22 mouse cellular contexts compared by ENCODE assay signal in the genomic region with DNA sequence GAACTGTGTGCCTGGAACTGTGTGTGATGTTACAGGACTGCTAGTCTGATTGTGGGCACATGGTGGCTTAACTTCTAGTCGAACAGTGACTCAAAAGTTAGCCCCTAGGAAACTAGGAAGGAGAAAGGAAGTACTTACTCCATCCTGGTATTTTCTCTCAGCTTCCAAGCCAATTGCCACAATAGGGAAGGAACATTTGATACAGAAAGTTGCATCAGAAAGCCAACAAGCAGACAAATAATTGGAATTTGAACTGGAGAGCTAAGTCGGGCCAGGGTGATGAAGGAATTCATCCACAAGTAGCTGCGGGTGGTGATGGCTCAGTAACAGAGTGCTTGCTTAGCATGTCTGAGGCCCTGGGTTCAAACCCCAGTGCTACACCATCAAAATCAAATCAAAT.
"Had no signal": no experiment of that assay in that cellular context is flagged by ENCODE, and none has a peak within 500 bp of the region (broad histone marks: within the 10 kb centered on the region; RNA-seq: fewer than 3 reads in every experiment).

No protein-coding gene starts in this region.

- H3K27ac ChIP-seq: kidney, postnatal 0 days; layer of hippocampus, adult 2 months; limb, embryonic 10.5 days; limb, embryonic 13.5 days; liver, embryonic 12.5 days; liver, embryonic 15.5 days; neural tube, embryonic 12.5 days; neural tube, embryonic 15.5 days; stomach, postnatal 0 days had no signal

- H3K27me3 ChIP-seq: liver, embryonic 12.5 days; liver, embryonic 15.5 days; neural tube, embryonic 12.5 days; neural tube, embryonic 15.5 days had no signal

- H3K4me3 ChIP-seq: layer of hippocampus, adult 2 months; limb, embryonic 10.5 days; limb, embryonic 13.5 days; liver, embryonic 12.5 days; liver, embryonic 15.5 days; neural tube, embryonic 12.5 days; neural tube, embryonic 15.5 days had no signal

- H3K4me1 ChIP-seq: liver, embryonic 12.5 days; liver, embryonic 15.5 days; neural tube, embryonic 12.5 days; neural tube, embryonic 15.5 days had no signal

- H3K36me3 ChIP-seq: limb, embryonic 10.5 days; limb, embryonic 13.5 days; liver, embryonic 12.5 days; liver, embryonic 15.5 days; neural tube, embryonic 12.5 days; neural tube, embryonic 15.5 days had no signal

- H3K9ac ChIP-seq: limb, embryonic 13.5 days; liver, embryonic 12.5 days; liver, embryonic 15.5 days; neural tube, embryonic 12.5 days; neural tube, embryonic 15.5 days had no signal

- DNase-seq: kidney, adult 11 months; kidney, adult 8-10 months; kidney, postnatal 25 days; layer of hippocampus, adult 9-11 months; liver; lung, adult 2 months; midbrain, embryonic 14.5 days; right cerebral cortex, adult 18-20 months; right cerebral cortex, postnatal 14 days; right cerebral cortex, postnatal 4 days; thymus, adult 2 months; thymus, postnatal 25 days had no signal

- H3K9me3 ChIP-seq: limb, embryonic 10.5 days; limb, embryonic 13.5 days; liver, embryonic 12.5 days; liver, embryonic 15.5 days; neural tube, embryonic 12.5 days; neural tube, embryonic 15.5 days had no signal

- H3K4me2 ChIP-seq: limb, embryonic 13.5 days; liver, embryonic 12.5 days; liver, embryonic 15.5 days; midbrain, embryonic 11.5 days; neural tube, embryonic 12.5 days; neural tube, embryonic 15.5 days had no signal
